Mouse (Mus musculus) erythroblast, embryonic 14.5 days (primary cell): Measurements from ENCODE around the gene 1110051M20Rik. TPM values are rescaled to one million over a fixed set of nuclear protein-coding genes. Genes with fewer than 3 reads are reported as not detected.

Experiments used
- H3K27me3 ChIP-seq: 2 replicates; pipeline ENCODE4 v1.6.1; 2012; ENCODE audit warnings: inconsistent platforms; ENCODE audit not compliant: control insufficient read depth
- H3K36me3 ChIP-seq: 2 replicates; pipeline ENCODE4 v1.6.1; 2012; ENCODE audit warnings: mild to moderate bottlenecking, inconsistent platforms; ENCODE audit not compliant: control insufficient read depth
- H3K4me1 ChIP-seq: 2 replicates; pipeline ENCODE4 v1.6.1; 2012; ENCODE audit warnings: inconsistent platforms; ENCODE audit not compliant: control insufficient read depth
- H3K4me3 ChIP-seq: replicated peaks from 2 replicates; pipeline ENCODE3; 2012; ENCODE audit warnings: moderate library complexity, mild to moderate bottlenecking, inconsistent platforms
- H3K9me3 ChIP-seq: 2 replicates; pipeline ENCODE4 v1.6.1; 2012; ENCODE audit warnings: low read length, inconsistent platforms, mixed read lengths; ENCODE audit not compliant: control insufficient read depth
- GATA1 ChIP-seq: IDR thresholded peaks from 2 replicates; pipeline ENCODE4 v1.6.1; 2012; ENCODE audit warnings: low read length, inconsistent platforms, mixed read lengths
- TAL1 ChIP-seq: IDR thresholded peaks from 3 replicates; pipeline ENCODE4 v1.6.1; 2012; ENCODE audit warnings: low read length, inconsistent platforms, mixed read lengths
- polyA plus RNA-seq: library from polyadenylated mRNA; stranded (reverse); fragments of >175 nt; gene quantifications from 2 replicates; pipeline ENCODE4 v1.2.3, GENCODE M21; 2012

The 1110051M20Rik gene
- polyA plus RNA-seq, 1 experiment = 0.09 TPM

GRCm38 (mm10) chr2:91327968-91328728 is 116.4 kb downstream of the 1110051M20Rik start:
- no peak overlapping the region for H3K4me3 ChIP-seq
- no peaks in the 10 kb centered on the region for H3K27me3 ChIP-seq
- TF ChIP-seq GATA1 (no peak), TAL1 (no peak)
- no peaks in the 10 kb centered on the region for H3K36me3 ChIP-seq
- no peaks in the 10 kb centered on the region for H3K4me1 ChIP-seq
- no peaks in the 10 kb centered on the region for H3K9me3 ChIP-seq

- no peaks in the 10 kb centered on the region for H3K36me3 ChIP-seq
- no peak overlapping the region for H3K4me3 ChIP-seq
- TF ChIP-seq GATA1 (no peak), TAL1 (no peak)
- no peaks in the 10 kb centered on the region for H3K9me3 ChIP-seq
- no peaks in the 10 kb centered on the region for H3K27me3 ChIP-seq
- no peaks in the 10 kb centered on the region for H3K4me1 ChIP-seq
Measured at GRCm38 (mm10) chr2:91326746-91327350, 117.7 kb downstream of the 1110051M20Rik start.

- Histone ChIP-seq H3K36me3 (no peaks in the 10 kb centered on the region), H3K27me3 (no peaks in the 10 kb centered on the region), H3K9me3 (no peaks in the 10 kb centered on the region), H3K4me3 (no peak overlapping the region), H3K4me1 (no peaks in the 10 kb centered on the region)
- no peak for TF ChIP-seq TAL1
- TF ChIP-seq GATA1 = no peak
Measured at GRCm38 (mm10) chr2:91324761-91325421, 119.6 kb downstream of the 1110051M20Rik start.

- H3K9me3 ChIP-seq = no peaks in the 10 kb centered on the region
- no peaks in the 10 kb centered on the region for H3K27me3 ChIP-seq
- TF ChIP-seq GATA1 (no peak), TAL1 (no peak)
- H3K4me3 ChIP-seq = no peak overlapping the region
- no peaks in the 10 kb centered on the region for H3K4me1 ChIP-seq
- H3K36me3 ChIP-seq = no peaks in the 10 kb centered on the region
Measured at GRCm38 (mm10) chr2:91324346-91324745, 120.2 kb downstream of the 1110051M20Rik start.

- no peak overlapping the region for H3K4me3 ChIP-seq
- no peaks in the 10 kb centered on the region for H3K27me3 ChIP-seq
- TF ChIP-seq GATA1 (no peak), TAL1 (no peak)
- H3K4me1 ChIP-seq = no peaks in the 10 kb centered on the region
- H3K36me3 ChIP-seq = no peaks in the 10 kb centered on the region
- H3K9me3 ChIP-seq = no peaks in the 10 kb centered on the region
Measured at GRCm38 (mm10) chr2:91322490-91322889, 122.0 kb downstream of the 1110051M20Rik start.

GRCm38 (mm10) chr2:91321923-91322322 is 122.6 kb downstream of the 1110051M20Rik start:
- TF ChIP-seq TAL1 (no peak), GATA1 (no peak)
- H3K36me3 ChIP-seq = no peaks in the 10 kb centered on the region
- H3K4me1 ChIP-seq = no peaks in the 10 kb centered on the region
- H3K9me3 ChIP-seq = no peaks in the 10 kb centered on the region
- no peak overlapping the region for H3K4me3 ChIP-seq
- H3K27me3 ChIP-seq = no peaks in the 10 kb centered on the region

- no peaks in the 10 kb centered on the region for H3K36me3 ChIP-seq
- no peaks in the 10 kb centered on the region for H3K9me3 ChIP-seq
- TF ChIP-seq TAL1 (no peak), GATA1 (no peak)
- H3K4me3 ChIP-seq = no peak overlapping the region
- no peaks in the 10 kb centered on the region for H3K27me3 ChIP-seq
- H3K4me1 ChIP-seq = no peaks in the 10 kb centered on the region
Measured at GRCm38 (mm10) chr2:91320559-91321529, 123.7 kb downstream of the 1110051M20Rik start.

GRCm38 (mm10) chr2:91314184-91314583 is 130.3 kb downstream of the 1110051M20Rik start:
- Histone ChIP-seq H3K4me1 (no peaks in the 10 kb centered on the region), H3K36me3 (no peaks in the 10 kb centered on the region), H3K9me3 (no peaks in the 10 kb centered on the region), H3K4me3 (no peak overlapping the region), H3K27me3 (no peaks in the 10 kb centered on the region)
- TF ChIP-seq TAL1 (no peak), GATA1 (no peak)
